Mouse (Mus musculus) megakaryocyte-erythroid progenitor cell, adult 5-6 weeks (primary cell): ENCODE measurements around the gene Snx29. TPM values are rescaled to one million over a fixed set of nuclear protein-coding genes. Genes with fewer than 3 reads are reported as not detected.
"Not testable (repeated sequence)": the region's sequence is repeated elsewhere in the genome, so short reads cannot be mapped to it uniquely, and the experiment has no call there.

ENCODE experiments used
- ATAC-seq: replicated peaks from 2 replicates; pipeline ENCODE4 v1.8.0; 2016; ENCODE audit warnings: mild to moderate bottlenecking, inconsistent platforms; ENCODE audit not compliant: severe bottlenecking, poor library complexity, low FRiP score, low TSS enrichment
- total RNA-seq, 2 experiments: library from RNA; stranded (forward) in 1 of 2; stranded (reverse) in 1 of 2; fragments of 200-1000, 215-1000 nt in 1 of 2; fragments of >200 nt in 1 of 2; fragmentation: Nextera tagmentation in 1 of 2; gene quantifications; 2 replicates each; pipeline ENCODE4 v1.2.3; 2014 to 2017

Snx29 gene
- total RNA-seq, 2 experiments from 2014 or later = 6.1 to 9.3 TPM

- no peak for ATAC-seq
These were observed 185.6 kb downstream of the Snx29 start for GRCm38 (mm10) chr16:11508341-11508740.

DNA sequence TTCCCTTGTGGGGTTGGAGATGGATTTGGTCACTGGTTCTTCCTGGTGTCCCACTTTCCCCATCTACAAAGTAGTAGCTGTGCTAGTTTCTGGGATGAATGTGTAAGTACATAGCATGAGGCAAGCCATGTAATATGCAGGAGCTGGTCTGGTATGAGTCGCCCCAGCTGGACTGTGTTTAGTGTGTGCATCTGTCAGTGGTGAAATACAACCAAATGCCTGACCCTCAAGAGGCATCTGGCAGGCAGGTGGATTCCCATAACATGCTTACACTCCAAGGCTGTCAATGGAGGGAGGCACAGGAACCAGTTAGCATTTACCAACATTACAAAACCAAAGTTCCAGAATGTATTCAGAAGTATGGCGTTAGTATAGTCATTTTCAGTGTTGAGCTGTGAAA, 187.7 kb downstream of the Snx29 start:
- ATAC-seq = no peak

GRCm38 (mm10) chr16:11510854-11511253, 188.1 kb downstream of the Snx29 start:
- ATAC-seq = no peak

- not testable (repeated sequence) for ATAC-seq
These were observed 189.0 kb downstream of the Snx29 start for GRCm38 (mm10) chr16:11511696-11512095.

GRCm38 (mm10) chr16:11516681-11517080, 194.0 kb downstream of the Snx29 start:
- no peak for ATAC-seq

- no peak for ATAC-seq
These were observed 194.7 kb downstream of the Snx29 start for GRCm38 (mm10) chr16:11517385-11517784.

DNA sequence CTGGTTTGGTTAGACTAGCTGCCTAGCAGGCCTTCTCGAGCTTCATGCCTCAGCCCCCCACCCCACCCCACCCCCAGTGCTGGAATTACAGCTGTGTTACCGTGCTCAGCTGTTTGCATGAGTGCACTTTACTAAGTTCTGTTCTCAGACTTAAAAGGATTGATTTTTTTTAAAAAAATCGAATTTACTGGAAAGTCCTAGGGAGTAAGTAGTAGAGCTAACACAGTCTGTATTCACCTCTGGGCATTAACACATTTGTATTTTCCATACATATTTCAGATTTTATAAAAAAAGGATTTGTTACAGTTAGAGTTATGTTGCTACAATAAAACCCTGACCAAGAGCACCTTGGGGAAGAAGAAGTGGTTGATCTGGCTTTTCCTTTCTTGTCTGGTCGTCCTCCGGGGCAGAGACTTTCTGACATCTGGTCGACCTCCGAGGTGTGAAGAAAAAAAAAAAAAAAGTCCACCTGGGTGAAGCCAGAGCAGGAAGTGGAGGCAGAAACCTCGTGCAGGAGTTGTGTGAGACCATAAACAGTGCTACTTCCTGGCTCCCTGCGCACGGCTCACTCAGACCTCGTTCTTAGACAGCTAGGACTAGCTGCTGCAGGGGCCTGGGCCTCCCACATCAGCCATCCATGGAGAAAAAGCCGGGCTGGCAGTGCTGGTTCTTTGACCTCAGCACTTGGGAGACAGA, 196.2 kb downstream of the Snx29 start:
- ATAC-seq = no peak

- peak; percentile 78 for ATAC-seq
These were observed 203.5 kb downstream of the Snx29 start for GRCm38 (mm10) chr16:11526104-11526786.

DNA sequence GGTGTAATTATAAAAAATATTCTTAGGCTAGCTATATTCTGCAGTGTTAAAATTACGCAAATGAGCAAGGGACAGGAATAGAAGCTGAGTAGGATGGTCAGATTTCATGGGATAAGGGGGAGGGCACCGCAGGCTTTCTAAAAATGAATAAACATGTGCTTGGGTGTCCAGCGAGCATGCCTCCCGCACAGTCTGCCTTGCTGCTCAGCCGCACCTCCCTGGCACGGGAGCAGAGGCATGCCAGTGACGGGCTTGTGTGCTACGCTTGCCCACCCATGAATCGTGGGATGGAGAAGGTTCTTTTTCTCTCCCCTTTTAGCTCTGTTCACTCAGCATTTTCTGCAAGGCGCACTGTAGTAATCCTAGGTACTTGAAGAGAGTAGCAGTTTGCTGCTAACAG, 204.3 kb downstream of the Snx29 start:
- ATAC-seq = no peak

DNA sequence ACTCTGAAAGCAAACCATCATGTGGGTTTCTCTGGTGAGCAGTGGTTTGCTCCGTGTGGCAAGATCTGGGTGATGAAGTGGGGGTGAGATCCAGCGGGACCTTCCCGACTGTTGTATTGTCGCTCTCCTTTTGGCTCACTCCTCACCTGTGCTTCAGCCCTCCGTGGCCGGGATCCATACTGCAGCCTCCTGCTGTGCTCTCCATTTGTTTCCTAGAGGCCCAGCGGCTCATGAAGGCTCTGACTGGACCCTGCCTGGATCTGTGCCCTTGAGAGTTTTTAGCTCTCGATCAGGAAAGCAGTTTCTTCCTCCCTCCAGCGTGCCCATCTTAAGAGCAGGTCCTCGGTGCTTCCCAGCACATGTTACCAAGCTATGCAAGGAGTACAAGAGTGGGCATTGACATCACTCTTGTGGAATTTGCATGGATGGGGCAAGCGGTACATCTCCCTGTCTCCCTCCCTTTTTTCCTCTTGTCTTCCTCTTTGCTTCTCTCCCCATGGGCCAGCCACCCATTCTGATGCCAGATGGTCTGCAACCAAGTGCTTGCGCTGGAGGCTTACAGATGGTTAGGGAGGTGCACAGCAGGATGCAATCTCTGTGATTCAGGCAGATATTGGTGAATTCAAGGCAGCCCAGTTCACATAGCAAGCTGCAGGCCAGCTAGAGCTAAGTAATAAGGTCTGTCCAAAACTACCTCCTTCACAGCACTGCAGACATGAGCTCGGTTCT, 207.9 kb downstream of the Snx29 start:
- ATAC-seq = no peak

DNA sequence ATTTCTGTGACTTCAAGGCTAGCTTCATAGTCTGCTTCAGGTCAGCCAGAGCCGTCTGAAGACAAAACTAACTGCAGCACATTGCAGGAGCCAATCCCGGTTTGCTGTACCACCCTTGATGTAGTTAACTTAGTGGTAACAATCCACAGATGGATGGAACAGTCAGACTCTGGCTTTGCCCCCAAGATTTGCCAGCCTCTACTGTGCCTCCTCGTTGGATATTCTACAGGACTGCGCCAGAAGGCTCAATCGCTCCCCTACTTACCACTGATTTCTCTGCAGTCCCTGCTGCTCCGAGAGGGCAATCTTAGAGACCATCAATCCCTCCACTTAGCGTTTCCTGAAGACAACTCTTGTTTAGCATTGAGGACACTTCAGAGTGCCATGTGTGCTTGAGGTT, 208.7 kb downstream of the Snx29 start:
- no peak for ATAC-seq

DNA sequence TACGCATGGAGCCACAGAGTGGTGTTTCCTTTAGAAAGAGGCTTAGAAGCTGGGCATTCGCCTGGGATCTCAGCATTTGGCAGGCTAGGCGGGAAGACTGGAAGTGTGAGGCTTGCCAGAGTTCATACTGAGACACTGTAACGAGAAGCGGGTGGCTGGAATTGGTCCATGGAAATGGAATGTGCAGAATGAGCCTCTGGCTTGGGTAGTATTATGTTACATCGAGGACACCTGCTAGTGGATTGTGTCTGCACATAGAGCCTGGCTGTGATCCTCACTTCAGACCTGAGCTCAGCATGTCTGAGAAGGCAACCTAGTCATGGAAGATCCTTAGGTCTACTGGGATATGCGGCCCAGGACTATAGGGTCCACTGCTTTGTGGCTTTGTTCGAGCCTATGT, 209.9 kb downstream of the Snx29 start:
- ATAC-seq = no peak

DNA sequence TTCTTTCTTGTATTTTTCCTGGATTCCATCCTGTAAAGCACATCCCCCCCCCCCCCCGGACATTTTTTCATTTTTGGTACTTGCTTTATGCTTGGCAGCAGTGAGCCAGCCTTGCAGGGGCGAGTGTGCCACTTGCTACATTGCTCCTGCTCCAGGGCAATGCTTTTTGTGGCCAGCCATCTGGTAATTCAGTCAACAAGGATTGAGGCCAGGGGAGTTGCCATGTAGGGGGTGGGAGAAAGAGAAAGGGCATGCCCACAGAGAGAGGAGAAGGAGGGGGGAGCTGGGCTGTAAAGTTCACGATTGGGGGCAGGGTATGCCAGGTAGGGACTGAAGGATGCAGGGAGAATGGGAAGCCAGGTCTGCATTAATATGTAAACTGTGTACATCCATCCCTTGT, 210.7 kb downstream of the Snx29 start:
- ATAC-seq = no peak

DNA sequence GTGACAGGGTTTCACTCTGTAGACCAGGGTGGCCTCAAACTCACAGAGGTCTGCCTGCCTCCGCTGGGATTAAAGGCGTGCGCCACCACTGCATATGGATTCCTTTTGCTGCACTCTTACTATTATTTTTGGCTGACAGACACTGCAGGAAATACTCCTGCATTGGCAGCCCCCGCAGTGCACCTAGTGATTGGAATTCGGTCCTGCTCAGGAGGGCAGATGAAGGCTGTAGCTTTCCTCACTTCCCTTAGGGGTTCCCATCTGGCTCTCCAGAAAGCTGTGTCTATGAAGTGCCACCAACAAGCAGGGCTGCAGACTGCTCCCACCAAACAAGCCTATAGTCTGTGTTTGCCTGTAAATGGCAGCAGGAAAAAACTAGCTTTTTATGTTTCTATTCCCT, 215.0 kb downstream of the Snx29 start:
- ATAC-seq = no peak

DNA sequence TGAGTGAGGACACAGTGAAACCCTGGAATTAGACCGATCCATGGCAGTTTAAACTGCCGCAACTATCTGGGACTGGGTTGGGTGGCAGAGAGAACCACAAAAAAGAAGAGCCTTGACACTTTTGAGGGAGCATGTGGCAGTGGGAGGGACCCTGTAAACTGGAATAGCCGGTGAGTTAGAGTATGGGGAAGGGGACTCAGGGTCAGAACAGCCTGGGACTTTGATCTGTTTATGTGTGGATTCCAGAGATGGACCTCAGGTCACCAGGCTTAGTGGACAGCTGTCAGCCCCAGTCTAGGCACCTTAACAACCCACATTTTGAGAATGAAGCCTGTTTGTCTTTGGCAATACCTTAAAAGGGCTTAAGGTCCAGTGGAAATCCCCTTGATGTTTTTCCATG, 215.5 kb downstream of the Snx29 start:
- ATAC-seq = no peak

- ATAC-seq = no peak
These were observed 218.3 kb downstream of the Snx29 start for GRCm38 (mm10) chr16:11540961-11541360.

DNA sequence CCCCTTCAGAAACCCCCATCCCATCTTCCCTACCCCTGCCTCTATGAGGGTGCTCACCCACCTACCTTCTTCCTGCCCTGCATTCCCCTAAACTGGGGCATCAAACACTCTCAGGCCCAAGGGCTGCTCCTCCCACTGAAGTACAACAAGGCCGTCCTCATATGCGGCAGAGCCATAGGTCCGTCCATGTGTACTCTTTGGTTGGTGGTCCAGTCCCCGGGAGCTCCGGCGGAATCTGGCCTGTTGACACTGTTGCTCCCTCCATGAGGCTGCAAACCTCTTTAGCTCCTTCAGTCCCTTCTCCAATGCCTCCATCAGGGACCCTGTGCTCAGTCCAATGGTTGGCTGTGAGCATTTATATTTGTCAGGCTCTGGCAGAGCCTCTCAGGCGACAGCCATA, 219.1 kb downstream of the Snx29 start:
- ATAC-seq = no peak

DNA sequence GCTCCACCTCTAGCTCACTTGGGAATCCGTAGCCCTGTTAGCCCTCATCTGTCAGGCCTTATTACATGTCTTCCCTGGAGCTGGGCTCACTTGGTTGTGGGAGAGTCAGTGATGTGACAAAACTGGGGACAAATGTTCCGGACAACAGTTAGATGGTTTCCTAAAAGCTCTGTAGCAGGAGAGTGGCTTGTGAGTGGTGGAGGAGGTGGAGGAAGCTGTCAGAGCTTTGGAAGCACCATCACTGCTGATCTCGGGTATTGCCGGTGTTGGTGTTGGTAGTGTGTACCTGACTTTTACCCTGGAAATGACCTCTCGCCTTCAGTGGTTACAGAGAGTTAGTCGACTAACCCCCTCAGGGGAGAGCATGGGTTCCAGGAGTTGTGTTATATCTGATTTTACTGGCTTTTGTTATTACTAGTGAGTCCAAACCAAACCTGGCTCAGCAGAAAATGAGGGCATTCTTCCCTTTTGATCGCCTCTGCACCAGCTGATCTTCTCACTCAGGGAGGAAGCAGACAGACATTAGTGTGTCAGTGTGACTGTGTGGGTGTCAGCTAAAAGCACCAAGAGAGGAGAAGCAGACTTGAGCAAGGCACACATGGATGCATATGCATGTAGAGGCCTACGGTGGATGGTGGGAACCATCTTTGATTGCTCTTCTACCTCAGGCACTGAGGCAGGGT, 227.5 kb downstream of the Snx29 start:
- ATAC-seq = no peak

DNA sequence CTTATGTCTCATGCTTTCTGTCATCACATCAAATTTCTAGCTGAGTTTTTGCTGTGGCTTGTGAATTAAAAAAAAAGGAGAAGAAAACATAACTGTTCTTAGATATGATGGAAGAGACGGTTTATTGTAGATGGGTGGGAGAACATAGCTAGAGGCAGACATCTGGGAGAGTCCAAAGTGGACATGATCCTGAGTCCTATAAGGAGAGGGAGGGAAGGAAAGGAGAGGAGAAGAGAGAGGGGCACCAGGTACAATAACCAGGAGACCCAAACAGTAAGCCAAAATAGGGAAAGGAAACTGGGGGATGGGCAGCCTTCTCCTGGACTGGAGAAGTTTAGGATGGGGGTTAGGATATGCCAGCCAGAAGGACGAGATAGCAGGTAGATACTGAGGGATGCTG, 239.0 kb downstream of the Snx29 start:
- no peak for ATAC-seq

DNA sequence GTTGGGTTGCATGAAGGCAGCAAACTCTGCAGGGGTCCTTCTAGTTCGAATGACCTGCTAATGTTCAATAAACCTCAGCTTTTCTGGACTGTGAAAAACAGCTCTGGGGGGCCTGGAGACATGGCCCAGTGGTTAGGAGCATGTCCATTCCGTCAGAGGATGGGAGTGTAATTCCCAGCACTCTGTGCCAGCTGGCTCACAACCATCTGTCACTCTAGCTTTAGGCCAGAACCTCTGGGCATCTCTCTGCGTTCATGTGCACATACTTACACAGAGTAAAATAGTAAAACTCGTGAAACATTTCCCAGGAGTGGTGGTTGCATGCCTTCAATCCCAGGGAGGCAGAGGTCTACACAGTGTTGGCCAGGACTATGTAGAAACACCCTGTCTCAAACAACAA, 241.1 kb downstream of the Snx29 start:
- ATAC-seq = no peak
